Mouse (Mus musculus): ENCODE measurements at regions not wholly inside any gene's neighbourhood (a gene's known extent, or its start where the extent isn't known, plus 50 kb on each side); places are given as distances from the start of the nearest gene placed in this dataset.
A peak's percentile ranks its signal among the peaks of the same experiment; 100 is the strongest.

DNA sequence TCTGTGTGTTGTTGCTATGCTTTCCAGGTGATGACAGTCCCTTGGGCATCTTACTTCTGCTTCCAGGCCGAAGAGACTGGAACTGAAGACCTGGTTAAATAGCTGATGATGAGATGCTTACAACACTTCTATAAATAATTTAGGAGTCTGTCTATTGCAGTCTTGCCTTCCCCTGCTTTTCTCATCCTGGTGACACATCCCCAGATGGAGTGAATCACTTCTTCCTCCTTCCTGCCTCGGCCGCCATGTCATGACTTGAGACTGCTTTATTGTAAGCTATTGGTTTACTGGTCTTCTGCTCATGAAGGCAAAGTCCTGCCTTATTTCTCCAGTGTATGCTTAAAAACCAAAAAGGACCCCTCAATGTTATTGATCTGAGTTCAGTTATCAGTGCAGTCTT is 62.1 kb upstream of the Fndc3b start:
- Histone ChIP-seq H3K9me3 (ENCODE audit: control insufficient read depth, low read length) (no peaks in the 10 kb centered on the region), H3K27ac (ENCODE audit: low read length) (no peak overlapping the region), H3K27me3 (replicated peaks; ENCODE audit: control insufficient read depth, insufficient read depth, low read length) (no peaks in the 10 kb centered on the region), H3K4me3 (ENCODE audit: low read length) (no peak overlapping the region), H3K36me3 (ENCODE audit: control insufficient read depth, insufficient read depth, low read length) (no peaks in the 10 kb centered on the region), H3K4me1 (ENCODE audit: control insufficient read depth, insufficient read depth, low read length) (no peaks in the 10 kb centered on the region), H3K9ac (ENCODE audit: low read depth, low read length) (no peak overlapping the region), H3K4me2 (ENCODE audit: low read depth, low read length) (no peak overlapping the region)
- WGBS, result 82% methylated on average over 3 of the region's 3 CpGs
- ATAC-seq, result no peak

DNA sequence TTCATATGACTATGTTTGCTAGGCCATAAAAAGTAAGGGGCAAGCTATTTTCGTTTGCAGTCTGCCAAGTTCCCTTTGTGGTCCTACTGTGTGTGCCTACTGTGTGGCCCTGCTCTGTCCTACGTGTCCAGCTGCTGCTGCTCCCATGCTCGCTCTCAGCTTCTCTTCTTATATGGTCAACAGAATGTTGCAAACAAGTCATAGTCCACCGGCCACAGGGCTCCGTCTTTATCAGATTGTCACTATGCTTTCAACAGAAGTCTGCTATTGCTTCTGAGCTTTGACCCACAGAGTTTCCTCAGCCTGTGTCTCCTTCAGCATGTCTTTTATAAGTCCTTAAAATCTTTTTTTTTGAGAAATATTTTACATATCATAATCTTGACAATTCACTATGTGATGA is 58.3 kb upstream of the Fndc3b start:
- no peaks in the 10 kb centered on the region for H3K36me3 ChIP-seq (ENCODE audit: control insufficient read depth, insufficient read depth, low read length)
- no peak overlapping the region for H3K4me2 ChIP-seq (ENCODE audit: low read depth, low read length)
- no peaks in the 10 kb centered on the region for H3K9me3 ChIP-seq (ENCODE audit: control insufficient read depth, low read length)
- H3K27ac ChIP-seq (ENCODE audit: low read length), result no peak overlapping the region
- H3K4me1 ChIP-seq (ENCODE audit: control insufficient read depth, insufficient read depth, low read length), result peaks cover 2% of the 10 kb centered on the region; the same call in 1 of the 2 replicates
- 85% methylated on average over 5 of the region's 5 CpGs for WGBS
- no peak overlapping the region for H3K9ac ChIP-seq (ENCODE audit: low read depth, low read length)
- H3K27me3 ChIP-seq (replicated peaks; ENCODE audit: control insufficient read depth, insufficient read depth, low read length), result no peaks in the 10 kb centered on the region
- H3K4me3 ChIP-seq (ENCODE audit: low read length), result no peak overlapping the region
- peak; percentile 71 for ATAC-seq

DNA sequence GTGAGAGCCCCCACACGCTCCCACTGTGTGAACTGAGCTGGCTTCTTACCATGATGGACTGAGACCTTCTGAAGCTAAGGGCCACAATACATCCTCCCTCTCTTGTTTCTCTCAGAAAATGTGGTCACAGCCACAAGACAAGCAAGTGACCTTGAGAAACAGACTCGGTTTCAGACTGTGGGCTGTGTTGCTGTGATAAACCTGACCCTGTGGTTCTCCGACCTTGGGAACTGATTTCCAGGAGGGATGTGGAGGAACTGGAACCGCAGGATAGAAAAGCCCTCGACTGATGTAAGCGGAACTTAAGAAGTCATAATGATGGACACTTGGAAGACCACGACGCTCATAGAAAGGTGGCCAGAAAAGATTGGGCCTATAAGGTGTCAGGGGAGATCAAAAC is 56.1 kb upstream of the Fndc3b start:
- H3K4me2 ChIP-seq (ENCODE audit: low read depth, low read length), result no peak overlapping the region
- no peak overlapping the region for H3K27ac ChIP-seq (ENCODE audit: low read length)
- no peaks in the 10 kb centered on the region for H3K27me3 ChIP-seq (replicated peaks; ENCODE audit: control insufficient read depth, insufficient read depth, low read length)
- WGBS, result 68% methylated on average over 8 of the region's 8 CpGs
- no peak overlapping the region for H3K9ac ChIP-seq (ENCODE audit: low read depth, low read length)
- no peak for ATAC-seq
- peaks cover 2% of the 10 kb centered on the region; the same call in 1 of the 2 replicates for H3K4me1 ChIP-seq (ENCODE audit: control insufficient read depth, insufficient read depth, low read length)
- no peak overlapping the region for H3K4me3 ChIP-seq (ENCODE audit: low read length)
- H3K9me3 ChIP-seq (ENCODE audit: control insufficient read depth, low read length), result no peaks in the 10 kb centered on the region
- H3K36me3 ChIP-seq (ENCODE audit: control insufficient read depth, insufficient read depth, low read length), result no peaks in the 10 kb centered on the region

DNA sequence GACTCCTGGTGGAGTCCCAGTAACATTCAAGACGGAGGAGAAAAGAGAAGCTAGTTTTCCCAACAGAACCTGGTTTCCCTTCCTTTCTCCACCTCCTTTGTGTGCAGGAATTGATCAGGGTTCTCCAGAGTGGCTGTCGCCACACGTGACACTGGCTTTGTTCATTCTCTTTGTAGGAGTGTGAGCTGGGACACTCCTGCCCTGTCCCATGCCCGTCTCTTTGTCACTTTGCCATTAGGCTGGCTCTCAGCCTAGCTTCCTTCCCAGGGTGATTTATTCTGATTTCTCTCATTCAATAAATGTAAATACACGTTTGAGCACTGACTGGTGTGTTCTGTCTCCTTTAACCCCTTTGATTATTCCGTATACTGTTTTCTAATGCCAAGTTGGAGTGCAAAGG is 55.3 kb upstream of the Fndc3b start:
- H3K4me3 ChIP-seq (ENCODE audit: low read length), result no peak overlapping the region
- peaks cover 2% of the 10 kb centered on the region; the same call in 1 of the 2 replicates for H3K4me1 ChIP-seq (ENCODE audit: control insufficient read depth, insufficient read depth, low read length)
- WGBS, result 58% methylated on average over 6 of the region's 6 CpGs
- no peak overlapping the region for H3K9ac ChIP-seq (ENCODE audit: low read depth, low read length)
- 0 out of 2 replicates have a peak overlapping the region, but pooled peaks have one; percentile 20 for H3K27ac ChIP-seq (ENCODE audit: low read length)
- H3K4me2 ChIP-seq (ENCODE audit: low read depth, low read length), result no peak overlapping the region
- no peaks in the 10 kb centered on the region for H3K27me3 ChIP-seq (replicated peaks; ENCODE audit: control insufficient read depth, insufficient read depth, low read length)
- H3K36me3 ChIP-seq (ENCODE audit: control insufficient read depth, insufficient read depth, low read length), result no peaks in the 10 kb centered on the region
- ATAC-seq, result no peak
- H3K9me3 ChIP-seq (ENCODE audit: control insufficient read depth, low read length), result no peaks in the 10 kb centered on the region

DNA sequence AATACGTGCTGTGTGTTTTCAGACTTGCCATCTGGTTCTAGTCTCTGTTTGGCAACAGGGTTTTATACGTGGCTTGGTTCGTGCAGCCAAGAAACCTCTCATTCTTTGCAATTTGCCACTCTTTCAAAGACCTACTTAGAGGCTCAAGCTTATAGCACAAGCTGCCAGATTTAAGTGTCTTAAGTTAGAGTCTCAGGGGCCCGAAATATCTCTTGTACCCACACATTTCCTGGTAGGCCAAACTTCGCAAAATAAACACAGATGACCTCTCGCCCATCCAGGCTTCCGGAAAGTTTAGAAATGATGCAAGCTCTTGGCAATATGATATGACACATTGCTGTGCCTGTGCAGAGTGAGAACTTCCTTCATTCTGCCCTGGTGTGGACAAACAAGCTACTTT is 54.8 kb upstream of the Fndc3b start:
- no peak overlapping the region for H3K9ac ChIP-seq (ENCODE audit: low read depth, low read length)
- H3K27me3 ChIP-seq (replicated peaks; ENCODE audit: control insufficient read depth, insufficient read depth, low read length), result no peaks in the 10 kb centered on the region
- peaks cover 2% of the 10 kb centered on the region; the same call in 1 of the 2 replicates for H3K4me1 ChIP-seq (ENCODE audit: control insufficient read depth, insufficient read depth, low read length)
- H3K4me3 ChIP-seq (ENCODE audit: low read length), result no peak overlapping the region
- no peak; the same call in 1 of the 2 replicates for ATAC-seq
- H3K27ac ChIP-seq (ENCODE audit: low read length), result peak overlapping the region; percentile 20; the same call in 1 of the 2 replicates
- no peak overlapping the region for H3K4me2 ChIP-seq (ENCODE audit: low read depth, low read length)
- no peaks in the 10 kb centered on the region for H3K9me3 ChIP-seq (ENCODE audit: control insufficient read depth, low read length)
- 55% methylated on average over 7 of the region's 7 CpGs for WGBS
- no peaks in the 10 kb centered on the region for H3K36me3 ChIP-seq (ENCODE audit: control insufficient read depth, insufficient read depth, low read length)

DNA sequence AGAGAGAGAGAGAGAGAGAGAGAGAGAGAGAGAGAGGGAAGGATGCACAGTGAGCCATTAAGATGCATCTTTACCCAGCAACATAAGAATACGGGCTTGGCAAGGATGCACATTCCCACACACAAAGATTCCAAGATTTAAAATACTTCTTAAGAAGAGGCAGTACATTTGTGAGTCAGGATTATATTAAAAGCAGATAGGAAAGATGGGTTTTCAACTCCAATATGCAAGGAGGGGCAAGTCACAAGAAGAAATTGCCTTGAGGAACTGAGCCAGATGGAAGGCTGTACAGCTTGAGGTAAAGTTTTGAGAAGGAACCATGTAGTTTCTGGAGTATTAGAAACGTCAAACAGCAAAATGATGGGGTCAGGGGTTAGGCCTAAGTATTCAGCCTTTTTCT is 53.4 kb upstream of the Fndc3b start:
- Histone ChIP-seq H3K4me1 (ENCODE audit: control insufficient read depth, insufficient read depth, low read length) (peaks cover 2% of the 10 kb centered on the region; the same call in 1 of the 2 replicates), H3K27ac (ENCODE audit: low read length) (no peak overlapping the region), H3K36me3 (ENCODE audit: control insufficient read depth, insufficient read depth, low read length) (no peaks in the 10 kb centered on the region), H3K9ac (ENCODE audit: low read depth, low read length) (no peak overlapping the region), H3K27me3 (replicated peaks; ENCODE audit: control insufficient read depth, insufficient read depth, low read length) (no peaks in the 10 kb centered on the region), H3K4me2 (ENCODE audit: low read depth, low read length) (no peak overlapping the region), H3K4me3 (ENCODE audit: low read length) (no peak overlapping the region), H3K9me3 (ENCODE audit: control insufficient read depth, low read length) (no peaks in the 10 kb centered on the region)
- 63% methylated on average over 2 of the region's 2 CpGs for WGBS
- ATAC-seq, result no peak

DNA sequence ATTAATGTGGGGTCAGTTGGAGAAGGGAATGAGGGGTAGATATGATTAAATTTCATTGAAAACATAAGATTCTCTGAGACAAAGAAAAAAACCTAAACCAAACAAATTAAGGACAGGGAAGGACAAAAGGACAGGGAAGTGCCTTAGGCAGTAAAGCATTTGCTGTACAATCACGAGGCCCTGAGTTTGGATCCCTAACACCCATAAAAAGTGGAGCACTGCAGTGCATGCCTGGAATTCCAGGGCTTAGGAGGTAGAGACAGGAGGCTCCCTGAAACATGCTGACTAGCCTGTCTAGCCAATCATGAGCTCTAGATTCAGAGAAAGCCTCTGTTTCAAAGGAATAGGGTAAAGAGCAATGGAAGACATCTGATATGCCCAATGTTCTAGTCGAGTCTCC is 49.9 kb upstream of the Fndc3b start:
- Histone ChIP-seq H3K9me3 (ENCODE audit: control insufficient read depth, low read length) (no peaks in the 10 kb centered on the region), H3K4me3 (ENCODE audit: low read length) (no peak overlapping the region), H3K36me3 (ENCODE audit: control insufficient read depth, insufficient read depth, low read length) (no peaks in the 10 kb centered on the region), H3K9ac (ENCODE audit: low read depth, low read length) (no peak overlapping the region), H3K27me3 (replicated peaks; ENCODE audit: control insufficient read depth, insufficient read depth, low read length) (no peaks in the 10 kb centered on the region), H3K4me2 (ENCODE audit: low read depth, low read length) (no peak overlapping the region), H3K4me1 (ENCODE audit: control insufficient read depth, insufficient read depth, low read length) (0 out of 2 replicates have a peak, but pooled peaks cover under 1% of the 10 kb centered on the region), H3K27ac (ENCODE audit: low read length) (no peak overlapping the region)
- no peak for ATAC-seq
- WGBS, result 55% methylated on average over 2 of the region's 2 CpGs

All from intestine, embryonic 16.5 days (tissue).